Mouse (Mus musculus): ENCODE measurements at regions not wholly inside any gene's neighbourhood (a gene's known extent, or its start where the extent isn't known, plus 50 kb on each side); places are given as distances from the start of the nearest gene placed in this dataset.
"Not testable (repeated sequence)": the region's sequence is repeated elsewhere in the genome, so short reads cannot be mapped to it uniquely, and the experiment has no call there.

GRCm38 (mm10) chr1:35162506-35162905, 312.7 kb downstream of the Plekhb2 start:
- DNase-seq (ENCODE audit: low spot score): no peak

- DNase-seq (ENCODE audit: low spot score): no peak
These were observed 350.9 kb downstream of the Plekhb2 start for GRCm38 (mm10) chr1:35200656-35201055.

DNA sequence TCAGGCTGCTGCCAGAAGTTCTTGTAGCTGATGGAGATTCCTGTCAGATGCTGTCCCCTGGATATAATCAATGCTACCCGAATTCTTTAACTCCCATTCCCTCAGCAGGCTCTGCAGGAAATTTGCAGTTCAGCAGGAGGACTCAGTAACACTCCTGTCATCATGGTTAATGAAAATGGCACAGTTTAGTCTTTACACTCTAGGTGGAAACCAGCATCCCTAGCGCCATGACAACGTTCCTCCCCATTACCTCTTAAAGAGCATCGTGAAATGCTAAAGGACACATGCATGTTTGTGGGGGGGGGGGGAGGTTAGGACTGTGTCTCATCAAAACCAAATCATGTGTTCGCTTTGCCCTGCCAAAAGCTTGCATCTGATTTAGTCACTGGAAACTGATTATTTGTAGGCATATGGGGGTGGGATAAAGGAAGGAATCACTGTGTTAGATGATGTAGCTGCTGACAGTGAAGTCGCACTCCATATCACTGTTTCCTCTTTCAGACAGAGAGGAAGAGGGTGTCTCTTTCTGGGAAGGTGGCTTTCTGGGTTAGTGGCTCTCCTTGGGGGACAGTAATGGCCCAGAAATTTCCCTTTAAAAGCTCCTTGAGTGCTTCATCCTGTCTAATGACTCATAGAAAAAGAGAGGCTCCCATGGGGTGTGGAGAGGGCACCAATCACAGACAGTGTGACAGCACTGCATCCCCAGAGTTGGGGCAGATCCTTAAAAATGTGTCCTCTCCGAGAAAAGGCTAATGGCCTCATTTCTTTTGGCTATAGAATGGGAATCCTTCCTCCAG, 351.5 kb downstream of the Plekhb2 start:
- DNase-seq (ENCODE audit: low spot score): no peak

DNA sequence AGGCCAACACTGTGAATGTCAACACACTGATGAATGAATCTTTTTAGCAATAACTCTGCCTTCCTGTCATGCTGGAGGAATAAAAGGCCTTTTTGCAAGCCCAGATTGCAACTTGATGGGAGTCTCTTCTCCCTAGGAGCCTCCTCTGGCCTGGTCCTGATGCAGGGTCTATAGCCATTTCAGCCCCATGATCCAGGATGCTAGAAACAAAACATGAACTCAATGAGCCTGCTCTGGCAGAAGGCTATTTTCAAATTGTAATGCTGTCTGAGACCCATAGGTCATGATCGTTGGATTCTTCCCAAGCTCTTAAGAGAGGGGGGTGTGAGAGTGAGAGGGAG, 352.1 kb downstream of the Plekhb2 start:
- DNase-seq (ENCODE audit: low spot score): no peak

- DNase-seq (ENCODE audit: low spot score): no peak
These were observed 352.8 kb downstream of the Plekhb2 start for GRCm38 (mm10) chr1:35202551-35202950.

DNA sequence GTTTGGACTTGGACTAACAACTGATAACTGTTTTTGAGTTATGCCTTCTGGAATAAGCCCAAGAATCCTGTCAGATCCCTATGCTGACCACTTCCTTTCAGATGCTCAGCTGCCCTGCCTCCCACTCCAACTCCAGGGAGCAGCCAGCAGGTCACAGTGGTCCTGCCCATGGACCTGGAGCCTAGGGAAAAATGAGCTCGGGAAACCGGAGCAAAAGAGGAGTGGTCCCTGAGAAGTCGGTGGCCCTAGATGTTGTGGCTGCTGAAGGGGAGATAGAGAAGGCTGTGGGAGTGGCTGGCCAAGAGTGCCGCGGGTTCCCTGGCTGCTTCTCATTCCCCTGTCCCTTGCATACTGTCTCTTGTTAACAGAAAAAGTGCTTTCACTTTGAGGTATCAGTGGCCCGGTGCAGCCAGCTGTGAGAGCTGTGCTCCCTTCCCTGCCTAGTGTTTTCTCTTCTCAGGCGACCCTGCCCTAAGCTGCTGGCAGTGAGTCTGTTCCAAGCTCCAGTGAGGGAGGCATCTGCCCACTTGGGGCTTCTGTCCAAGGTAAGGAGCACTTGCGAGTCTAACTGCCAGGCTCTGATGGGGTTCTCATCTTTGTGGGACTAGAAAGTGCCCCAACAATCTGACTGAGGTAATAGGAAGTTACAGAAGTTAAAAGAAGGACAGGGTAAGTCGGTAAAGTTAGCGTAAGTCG, 357.2 kb downstream of the Plekhb2 start:
- no peak for DNase-seq (ENCODE audit: low spot score)

DNA sequence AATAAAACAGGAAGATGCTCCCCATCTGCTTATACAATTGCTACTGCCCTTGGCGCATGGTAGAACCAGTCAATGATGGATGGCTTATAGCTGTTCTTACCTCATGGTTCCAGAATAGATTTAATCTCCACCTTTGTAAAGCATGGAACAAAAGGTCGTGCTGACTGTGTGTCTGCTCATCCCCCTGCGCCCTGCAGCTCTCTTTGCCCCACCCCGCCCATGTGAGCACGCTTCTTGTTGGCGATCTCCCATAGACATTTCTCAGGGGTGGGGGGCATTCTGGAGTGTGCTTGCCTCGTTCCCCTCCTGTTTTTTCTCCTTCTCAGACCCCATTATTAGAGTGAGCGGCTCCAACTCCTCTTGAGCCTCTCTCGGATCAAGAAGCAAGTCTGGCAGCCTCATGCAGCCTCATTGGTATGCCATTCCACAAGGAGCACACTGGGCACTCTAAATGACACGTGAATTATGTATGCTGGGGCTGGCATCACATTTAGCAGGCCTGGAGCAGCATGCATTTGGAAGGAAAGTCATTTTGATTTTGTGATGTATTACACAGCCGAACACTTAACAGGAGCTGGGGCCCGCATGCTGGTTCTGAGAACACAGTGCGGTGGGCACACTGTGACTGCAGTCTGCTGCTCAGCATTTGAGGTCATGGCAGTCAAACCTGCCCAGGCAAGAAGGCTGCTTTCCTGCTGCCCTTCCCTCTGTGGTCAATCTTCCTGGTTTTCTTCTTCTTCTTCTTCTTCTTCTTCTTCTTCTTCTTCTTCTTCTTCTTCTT, 362.5 kb downstream of the Plekhb2 start:
- no peak for DNase-seq (ENCODE audit: low spot score)

DNA sequence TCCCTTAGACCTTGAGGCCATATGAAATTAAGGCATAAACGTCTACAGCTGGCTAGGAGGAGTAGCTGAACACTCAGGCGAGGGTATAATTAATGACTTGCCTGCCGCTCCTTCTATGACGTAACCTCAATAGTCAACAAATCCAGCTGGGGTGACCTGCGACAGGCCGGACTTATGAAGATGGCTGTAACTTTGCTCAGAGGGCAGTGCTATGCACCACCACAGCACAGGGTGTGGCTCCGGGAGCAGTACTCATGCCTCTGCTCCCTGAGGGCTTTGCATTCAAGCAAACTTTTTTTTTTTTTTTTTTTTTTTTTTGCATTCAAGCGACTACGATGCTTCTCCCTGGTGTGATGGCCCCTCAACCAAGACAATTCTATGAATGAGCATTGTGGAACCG, 364.1 kb downstream of the Plekhb2 start:
- DNase-seq (ENCODE audit: low spot score): no peak

- no peak for DNase-seq (ENCODE audit: low spot score)
These were observed 366.6 kb downstream of the Plekhb2 start for GRCm38 (mm10) chr1:35216411-35216810.

GRCm38 (mm10) chr1:35220215-35220614, 370.4 kb downstream of the Plekhb2 start:
- not testable (repeated sequence) for DNase-seq (ENCODE audit: low spot score)

GRCm38 (mm10) chr1:35220751-35221150, 371.0 kb downstream of the Plekhb2 start:
- no peak for DNase-seq (ENCODE audit: low spot score)

GRCm38 (mm10) chr1:35232592-35232991, 382.8 kb downstream of the Plekhb2 start:
- DNase-seq (ENCODE audit: low spot score): no peak

DNA sequence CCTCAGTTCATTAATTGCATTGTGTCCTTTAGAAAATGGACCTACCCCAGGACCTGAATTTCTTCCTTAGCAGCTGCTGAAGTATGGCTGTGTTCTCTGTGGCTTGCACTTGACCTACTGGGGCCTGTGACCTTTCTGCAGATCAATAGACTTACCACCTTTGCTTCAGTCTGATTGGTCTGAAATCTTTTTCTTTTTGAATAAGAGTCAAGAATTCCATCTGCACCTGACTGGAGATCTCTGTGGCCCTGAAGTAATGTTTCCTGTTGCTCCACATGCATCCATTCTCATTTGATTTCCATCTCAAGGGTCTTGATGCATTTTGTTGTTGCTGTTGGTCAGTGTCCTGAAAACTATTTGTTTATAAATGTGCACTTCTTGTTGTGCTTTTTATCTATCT, 388.4 kb downstream of the Plekhb2 start:
- DNase-seq (ENCODE audit: low spot score): no peak

DNA sequence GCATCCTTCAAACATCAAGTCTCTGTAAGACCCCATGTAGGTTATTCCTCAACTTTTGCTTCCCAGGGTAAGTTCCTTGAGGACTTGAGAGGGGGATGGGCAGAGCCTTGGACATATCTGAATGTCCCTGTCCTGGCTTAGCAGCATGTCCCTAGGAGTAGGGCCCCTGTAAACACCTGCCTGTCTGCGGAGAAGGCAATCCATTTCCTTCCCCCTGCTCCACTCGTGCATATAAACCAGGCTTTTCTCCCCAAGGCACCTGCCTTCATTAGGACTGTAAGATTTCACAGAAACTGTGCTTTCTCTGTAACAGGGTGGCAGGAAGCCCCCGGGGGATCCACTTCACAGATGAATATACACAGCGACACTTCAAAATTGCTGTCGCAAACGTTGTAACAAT, 393.1 kb downstream of the Plekhb2 start:
- DNase-seq (ENCODE audit: low spot score): no peak

DNA sequence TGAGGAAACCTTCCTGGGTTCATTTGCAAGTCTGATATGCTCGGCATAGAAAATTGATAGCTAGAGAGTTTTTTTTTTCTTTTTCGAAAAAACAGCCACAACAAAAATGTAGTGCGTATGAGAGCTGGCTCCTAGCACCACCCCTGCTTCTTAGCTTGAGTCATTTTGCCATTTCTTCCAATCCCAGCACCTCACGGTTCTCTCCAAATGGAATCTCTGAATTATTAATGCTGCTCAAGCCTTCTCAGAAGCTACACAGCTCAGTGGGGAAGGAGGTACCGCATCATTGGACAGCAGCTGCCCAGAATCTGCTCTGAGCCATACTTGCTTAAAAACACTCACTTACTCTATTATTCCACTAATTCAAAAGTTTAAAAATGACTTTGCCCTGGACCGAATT, 393.6 kb downstream of the Plekhb2 start:
- no peak for DNase-seq (ENCODE audit: low spot score)

DNA sequence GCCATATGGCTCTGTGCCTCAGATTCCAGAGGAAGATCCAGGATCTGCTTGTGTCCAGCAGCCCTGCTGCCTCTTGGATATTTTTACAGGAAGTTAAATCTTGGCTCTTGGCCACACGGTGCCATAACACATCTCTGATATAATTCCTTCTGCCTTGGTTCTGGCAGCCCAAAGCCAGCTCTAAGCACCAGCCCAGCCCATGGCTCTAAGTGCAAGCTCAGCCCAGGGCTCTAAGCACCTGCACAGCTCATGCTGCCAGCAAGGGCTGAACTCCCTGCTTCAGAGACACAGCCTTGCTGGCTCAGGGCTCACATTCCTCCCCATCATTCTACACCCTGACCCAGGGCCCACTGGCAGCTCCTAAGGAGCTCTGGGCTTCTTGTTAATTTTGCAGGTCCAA, 415.3 kb downstream of the Plekhb2 start:
- DNase-seq (ENCODE audit: low spot score): no peak

GRCm38 (mm10) chr1:35266626-35267025, 416.9 kb downstream of the Plekhb2 start:
- no peak for DNase-seq (ENCODE audit: low spot score)

DNA sequence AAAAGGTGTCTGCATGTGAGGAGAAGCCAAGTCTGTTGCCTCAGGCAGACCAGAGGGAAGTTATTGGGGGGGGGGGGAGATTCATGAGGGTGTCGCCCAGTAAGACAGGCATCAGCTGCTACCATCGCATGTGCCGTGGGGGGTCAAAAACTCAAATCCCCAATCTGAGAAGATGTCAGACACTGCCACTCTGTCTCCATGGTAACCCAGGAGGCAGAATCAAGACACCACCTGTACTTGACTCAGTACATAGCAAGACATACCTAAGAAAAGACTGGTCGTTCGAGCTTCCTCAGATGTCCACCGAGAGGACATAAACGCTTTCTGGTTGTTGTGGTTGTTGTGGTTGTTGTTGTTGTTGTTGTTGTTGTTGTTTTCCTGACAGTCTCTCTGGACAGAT, 418.1 kb downstream of the Plekhb2 start:
- no peak for DNase-seq (ENCODE audit: low spot score)

GRCm38 (mm10) chr1:35274978-35275377, 425.2 kb downstream of the Plekhb2 start:
- no peak for DNase-seq (ENCODE audit: low spot score)

Data from thymus, postnatal 0 days (tissue).